Mouse (Mus musculus) Patski (cell line): ENCODE measurements at regions not wholly inside any gene's neighbourhood (a gene's known extent, or its start where the extent isn't known, plus 50 kb on each side); places are given as distances from the start of the nearest gene placed in this dataset.

Experiments used
- ATAC-seq: fragments of 100-300 bp; one replicate; pipeline ENCODE4 v1.8.0; 2021
- CTCF ChIA-PET: fragments of 350-600 bp; sonication (Branson Sonifier 250); formaldehyde crosslinking; loops from one replicate; lab custom pipeline; 2022; ENCODE audit warnings: inconsistent platforms; lab: Charles Lee
- POLR2A ChIA-PET: fragments of 350-600 bp; sonication (Branson Sonifier 250); formaldehyde crosslinking; loops from one replicate; lab custom pipeline; 2022; ENCODE audit warnings: antibody characterized with exemption, inconsistent platforms; lab: Charles Lee
- DNase-seq: peaks from one replicate; pipeline ENCODE4 v3.0.0-alpha.2; 2011; ENCODE audit warnings: low read depth, low spot score
- H3K27me3 ChIP-seq: fragments of 371-371 bp; one replicate; pipeline ENCODE4 v1.5.1; 2021
- CTCF ChIP-seq: fragments of 100-300 bp; IDR thresholded peaks from one replicate; pipeline ENCODE4 v1.5.1; 2021
- in situ Hi-C: fragments of 300-500 bp; cut with MboI; formaldehyde crosslinking; loops from 3 replicates; pipeline ENCODE4 v1.11.1; 2018; ENCODE audit warnings: low pct_unique_long_range_greater_than_20kb, mixed read lengths

DNA sequence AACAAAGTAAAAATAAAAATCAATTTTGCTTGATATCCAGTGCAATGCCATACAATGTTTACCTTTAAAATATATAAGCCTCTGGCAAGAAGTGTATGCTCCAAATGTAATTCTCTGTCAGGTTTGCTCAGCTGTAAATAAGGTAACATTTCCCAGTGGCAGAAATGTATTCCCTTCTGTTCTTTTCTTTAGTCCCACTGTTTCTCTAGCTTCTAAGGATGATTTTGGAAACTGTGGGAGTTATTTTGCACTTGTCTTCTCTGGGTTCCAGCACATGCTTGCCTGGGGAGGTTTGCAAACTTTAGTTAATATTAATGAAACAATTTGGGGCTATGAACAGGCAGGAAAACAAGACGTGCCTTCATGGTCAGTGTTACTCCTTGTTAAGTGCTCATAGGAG lies 374.9 kb upstream of the Adgrb3 start:
- DNase-seq (no peak), ATAC-seq (no peak)
- in situ Hi-C loops: no loop called here
- ChIA-PET POLR2A (no interaction called here), CTCF (no interaction called here)
- no peaks in the 10 kb centered on the region for H3K27me3 ChIP-seq
- no peak for TF ChIP-seq CTCF
